In the genomic region with DNA sequence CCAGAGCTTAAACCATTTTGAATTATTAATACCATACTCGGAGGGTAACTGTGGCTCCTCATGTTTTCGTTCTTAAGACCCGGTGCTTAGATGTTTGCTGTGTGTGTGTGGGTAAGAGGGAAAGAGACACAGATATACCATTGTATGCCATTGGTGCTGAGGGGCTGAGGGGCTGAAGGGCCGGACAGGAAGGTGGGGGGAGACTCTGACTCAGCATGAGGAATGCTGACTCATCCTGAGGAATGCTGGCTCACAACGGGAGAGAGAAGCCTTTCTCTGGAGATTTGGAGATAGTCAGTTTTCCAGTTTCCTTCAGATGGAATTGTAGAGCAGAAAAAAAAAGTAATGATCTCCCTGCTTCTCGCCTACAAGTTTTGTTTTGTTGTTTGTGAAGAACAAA, we compare ENCODE assay signal across 16 mouse cellular contexts.
A peak's percentile ranks its signal among the peaks of the same experiment; 100 is the strongest.
DNase-seq lines count a peak whose midpoint lies in the region; ATAC-seq and TF ChIP-seq lines count a peak whose summit lies in the region.
"Had no signal": no experiment of that assay in that cellular context is flagged by ENCODE, and none has a peak within 500 bp of the region (broad histone marks: within the 10 kb centered on the region; RNA-seq: fewer than 3 reads in every experiment).

No protein-coding gene starts in this region.

- ATAC-seq in heart, postnatal 0 days (ENCODE audit: insufficient read depth, low read depth), result peak; percentile 45; the same call in 1 of the 2 replicates
- ATAC-seq: forebrain, embryonic 16.5 days; intestine, embryonic 15.5 days had no signal

- H3K27ac ChIP-seq in heart, postnatal 0 days (ENCODE audit: low read depth), result no peak overlapping the region
- H3K27ac ChIP-seq: intestine, embryonic 15.5 days had no signal

- intact Hi-C loops in heart, postnatal 10 days (cut with DNase I), result loop anchor here (1.0 to 5.0 kb wide), 2 partner anchors 533 to 601 kb away; no protein-coding TSS in a partner anchor

- no peak overlapping the region for H3K4me3 ChIP-seq in heart, postnatal 0 days (ENCODE audit: low read depth, low read length)
- H3K4me3 ChIP-seq: embryonic facial prominence, embryonic 15.5 days; intestine, embryonic 15.5 days; midbrain, embryonic 12.5 days had no signal

- WGBS in heart, postnatal 0 days, result 41% methylated on average over 6 of the region's 6 CpGs

- DNase-seq in heart, postnatal 0 days (ENCODE audit: low spot score), result peak; percentile 31
- DNase-seq in heart, postnatal 10 days, result no peak
- DNase-seq in 3T3-L1 (ENCODE audit: low read depth, low spot score) (peak; percentile 82), ES-CJ7 (ENCODE audit: low read depth, low spot score) (peak; percentile 87)
- DNase-seq in adrenal gland, adult 8-10 months, result peak; percentile 19
- no peak for DNase-seq in gastrocnemius, adult 18-20 months (ENCODE audit: low spot score)
- DNase-seq in spleen, adult 18-20 months, result no peak
- no peak for DNase-seq in kidney, postnatal 10 days
- DNase-seq: cerebellum, postnatal 14 days; retina, postnatal 1 day; thymus, postnatal 36 days had no signal

- TF ChIP-seq CTCF in heart, postnatal 0 days (IDR thresholded peaks at IDR 0.05; ENCODE audit: low read depth), result no peak

- no peaks in the 10 kb centered on the region for H3K36me3 ChIP-seq in heart, postnatal 0 days (replicated peaks; ENCODE audit: control insufficient read depth, insufficient read depth, low read length)
- H3K36me3 ChIP-seq: embryonic facial prominence, embryonic 15.5 days; G1E; intestine, embryonic 15.5 days had no signal

- no peaks in the 10 kb centered on the region for H3K27me3 ChIP-seq in heart, postnatal 0 days (ENCODE audit: control insufficient read depth, insufficient read depth, low read length)
- H3K27me3 ChIP-seq: embryonic facial prominence, embryonic 15.5 days; intestine, embryonic 15.5 days; midbrain, embryonic 12.5 days had no signal

- H3K4me1 ChIP-seq in heart, postnatal 0 days (ENCODE audit: control insufficient read depth, insufficient read depth), result no peaks in the 10 kb centered on the region; the same call in none of the 2 replicates
- H3K4me1 ChIP-seq: midbrain, embryonic 12.5 days had no signal

- peak overlapping the region; percentile 2; the same call in 1 of the 2 replicates for H3K4me2 ChIP-seq in heart, postnatal 0 days (ENCODE audit: low read depth, low read length)
- H3K4me2 ChIP-seq: embryonic facial prominence, embryonic 15.5 days; intestine, embryonic 15.5 days; midbrain, embryonic 12.5 days had no signal

- no peak overlapping the region for H3K9ac ChIP-seq in heart, postnatal 0 days (replicated peaks; ENCODE audit: low read depth, low read length)
- H3K9ac ChIP-seq: embryonic facial prominence, embryonic 15.5 days; intestine, embryonic 15.5 days; midbrain, embryonic 12.5 days had no signal

- no peak for TF ChIP-seq EP300 in heart, postnatal 0 days (IDR thresholded peaks at IDR 0.05; ENCODE audit: low read depth)

- H3K9me3 ChIP-seq in heart, postnatal 0 days (replicated peaks; ENCODE audit: control insufficient read depth, low read length), result no peaks in the 10 kb centered on the region
- H3K9me3 ChIP-seq: embryonic facial prominence, embryonic 15.5 days; intestine, embryonic 15.5 days; midbrain, embryonic 12.5 days had no signal

Comparison
In these comparisons a context has a peak if more than half of its experiments do, and no peak if none do; other contexts are left out.
1. DNase-seq: peak in heart, postnatal 0 days (single experiment), 3T3-L1 (single experiment), ES-CJ7 (single experiment) and adrenal gland, adult 8-10 months (single experiment); none in heart, postnatal 10 days (0 of 2), gastrocnemius, adult 18-20 months (single experiment), spleen, adult 18-20 months (0 of 2) and kidney, postnatal 10 days (single experiment).